Mouse (Mus musculus) erythroblast, embryonic 14.5 days (primary cell): Measurements from ENCODE around the gene Peli2.

Experiments used
- GATA1 ChIP-seq: IDR thresholded peaks from 2 replicates; pipeline ENCODE4 v1.6.1; 2012; ENCODE audit warnings: low read length, inconsistent platforms, mixed read lengths
- TAL1 ChIP-seq: IDR thresholded peaks from 3 replicates; pipeline ENCODE4 v1.6.1; 2012; ENCODE audit warnings: low read length, inconsistent platforms, mixed read lengths

DNA sequence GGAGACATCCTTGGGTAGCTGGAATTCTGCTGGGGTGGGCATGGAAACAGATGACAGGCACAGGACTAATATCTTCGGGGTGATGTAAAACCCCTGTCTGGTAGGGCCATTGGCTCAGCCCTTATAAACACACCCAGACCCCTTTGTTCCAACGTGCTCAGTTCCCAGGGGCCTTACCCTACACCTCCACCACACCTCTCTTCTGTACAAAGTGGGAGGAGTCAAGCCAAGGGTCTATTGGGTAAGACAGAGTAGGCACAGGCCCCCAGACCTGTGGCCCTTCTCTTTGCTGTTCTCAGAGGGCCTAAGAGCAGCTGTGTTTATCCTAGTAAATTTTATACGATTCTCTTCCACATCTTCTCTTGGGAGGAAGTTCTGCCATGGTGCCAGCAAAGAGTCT, 46.4 kb downstream of the Peli2 start:
- no peak for TF ChIP-seq GATA1
- no peak for TF ChIP-seq TAL1
